Mouse (Mus musculus) neural tube, embryonic 14.5 days (tissue): Measurements from ENCODE around the gene Pigb. TPM values are rescaled to one million over a fixed set of nuclear protein-coding genes. Genes with fewer than 3 reads are reported as not detected.

ENCODE experiments used
- ATAC-seq: fragments of 200-750 bp; cut with Nextera tagmentation; 2 replicates; pipeline ENCODE4 v1.8.0; 2017; ENCODE audit warnings: low read depth, mild to moderate bottlenecking, moderate TSS enrichment, moderate library complexity
- H3K27ac ChIP-seq: fragments of 300-500 bp; sonication (generic); 2 replicates; pipeline ENCODE4 v1.5.1; 2014; ENCODE audit warnings: low read depth, mild to moderate bottlenecking, control low read depth, low read length, moderate library complexity, mixed read lengths
- H3K27me3 ChIP-seq: fragments of 300-500 bp; sonication (generic); 2 replicates; pipeline ENCODE4 v1.6.1; 2014; ENCODE audit warnings: low read length; ENCODE audit not compliant: control insufficient read depth, insufficient read depth
- H3K36me3 ChIP-seq: fragments of 300-500 bp; sonication (generic); 2 replicates; pipeline ENCODE4 v1.6.1; 2014; ENCODE audit warnings: low read length, mixed read lengths; ENCODE audit not compliant: control insufficient read depth, insufficient read depth
- H3K4me1 ChIP-seq: fragments of 300-500 bp; sonication (generic); 2 replicates; pipeline ENCODE4 v1.6.1; 2014; ENCODE audit warnings: low read length; ENCODE audit not compliant: control insufficient read depth, insufficient read depth
- H3K4me2 ChIP-seq: fragments of 300-500 bp; sonication (generic); 2 replicates; pipeline ENCODE4 v1.6.1; 2014; ENCODE audit warnings: mild to moderate bottlenecking, low read depth, low read length, control low read depth
- H3K4me3 ChIP-seq: fragments of 300-500 bp; sonication (generic); 2 replicates; pipeline ENCODE4 v1.5.1; 2014; ENCODE audit warnings: low read depth, low read length, control low read depth, mixed read lengths
- H3K9ac ChIP-seq: fragments of 300-500 bp; sonication (generic); replicated peaks from 2 replicates; pipeline ENCODE4 v1.6.1; 2014; ENCODE audit warnings: low read depth, mild to moderate bottlenecking, control low read depth, low read length, mixed read lengths
- H3K9me3 ChIP-seq: fragments of 300-500 bp; sonication (generic); 2 replicates; pipeline ENCODE4 v1.6.1; 2016; ENCODE audit warnings: low read length; ENCODE audit not compliant: control insufficient read depth
- WGBS: fragments of 180-500 bp; shearing (Covaris S2); extraction: QIAGEN DNeasy Blood & Tissue Kit; methylation state at CpG from one replicate; pipeline ENCODE4 v1.1.7; 2014; 5-methylcytosine and 5-hydroxymethylcytosine counted together
- polyA plus RNA-seq: library from polyadenylated mRNA; unstranded; fragments of >200 nt; fragmentation: Nextera tagmentation; extraction: Ambion mirVana; gene quantifications from 2 replicates; pipeline ENCODE4 v1.2.1, GENCODE M21; 2014

Gene Pigb
- polyA plus RNA-seq, 1 experiment from 2014 or later = 16.4 TPM

- Histone ChIP-seq H3K36me3 (peaks cover 6% of the 10 kb centered on the region), H3K4me3 (no peak overlapping the region), H3K9me3 (no peaks in the 10 kb centered on the region), H3K27me3 (no peaks in the 10 kb centered on the region), H3K4me1 (no peaks in the 10 kb centered on the region), H3K27ac (no peak overlapping the region), H3K4me2 (no peak overlapping the region), H3K9ac (no peak overlapping the region)
- ATAC-seq = no peak
- WGBS = 100% methylated on average over 1 of the region's 1 CpGs
Measured at GRCm38 (mm10) chr9:73033406-73033805, 6.8 kb downstream of the Pigb start.

- H3K9me3 ChIP-seq = no peaks in the 10 kb centered on the region
- ATAC-seq = no peak
- peaks cover 6% of the 10 kb centered on the region for H3K36me3 ChIP-seq
- H3K27me3 ChIP-seq = no peaks in the 10 kb centered on the region
- H3K4me2 ChIP-seq = no peak overlapping the region
- no peaks in the 10 kb centered on the region for H3K4me1 ChIP-seq
- H3K27ac ChIP-seq = no peak overlapping the region
- no peak overlapping the region for H3K4me3 ChIP-seq
- WGBS = 69% methylated on average over 4 of the region's 4 CpGs
- H3K9ac ChIP-seq = no peak overlapping the region
Measured at GRCm38 (mm10) chr9:73031421-73031820, 8.8 kb downstream of the Pigb start.

GRCm38 (mm10) chr9:73030443-73030842 is 9.7 kb downstream of the Pigb start:
- ATAC-seq = no peak
- peaks cover 6% of the 10 kb centered on the region; the same call in 1 of the 2 replicates for H3K36me3 ChIP-seq
- WGBS = 94% methylated on average over 1 of the region's 1 CpGs

GRCm38 (mm10) chr9:73025818-73026636 is 14.2 kb downstream of the Pigb start:
- Histone ChIP-seq H3K9me3 (no peaks in the 10 kb centered on the region), H3K27me3 (no peaks in the 10 kb centered on the region), H3K9ac (no peak overlapping the region), H3K36me3 (peaks cover 5% of the 10 kb centered on the region), H3K4me2 (peak overlapping the region; percentile 14; the same call in 1 of the 2 replicates), H3K4me1 (0 out of 2 replicates have a peak, but pooled peaks cover 2% of the 10 kb centered on the region), H3K27ac (no peak overlapping the region), H3K4me3 (no peak overlapping the region)
- WGBS = 25% methylated on average over 17 of the region's 17 CpGs
- peak; percentile 73 for ATAC-seq

More at GRCm38 (mm10) chr9:73030443-73030842, 9.7 kb downstream of the Pigb start:
- H3K4me1 ChIP-seq = 0 out of 2 replicates have a peak, but pooled peaks cover 2% of the 10 kb centered on the region
- no peak overlapping the region for H3K4me2 ChIP-seq
- H3K9me3 ChIP-seq = no peaks in the 10 kb centered on the region
- no peaks in the 10 kb centered on the region for H3K27me3 ChIP-seq
- no peak overlapping the region for H3K9ac ChIP-seq
- H3K4me3 ChIP-seq = no peak overlapping the region
- H3K27ac ChIP-seq = no peak overlapping the region

GRCm38 (mm10) chr9:73020566-73021097 is 19.5 kb downstream of the Pigb start:
- ATAC-seq = no peak
- H3K4me3 ChIP-seq = no peak overlapping the region
- H3K9me3 ChIP-seq = no peaks in the 10 kb centered on the region
- H3K4me2 ChIP-seq = no peak overlapping the region
- no peaks in the 10 kb centered on the region for H3K4me1 ChIP-seq
- no peaks in the 10 kb centered on the region for H3K27me3 ChIP-seq
- no peak overlapping the region for H3K27ac ChIP-seq
- peaks cover 33% of the 10 kb centered on the region for H3K36me3 ChIP-seq
- no peak overlapping the region for H3K9ac ChIP-seq
- WGBS = 92% methylated on average over 5 of the region's 5 CpGs

GRCm38 (mm10) chr9:73019841-73020240 is 20.3 kb downstream of the Pigb start:
- Histone ChIP-seq H3K4me2 (no peak overlapping the region), H3K27ac (no peak overlapping the region), H3K4me3 (no peak overlapping the region), H3K9ac (no peak overlapping the region), H3K36me3 (peaks cover 38% of the 10 kb centered on the region), H3K27me3 (no peaks in the 10 kb centered on the region), H3K4me1 (no peaks in the 10 kb centered on the region), H3K9me3 (no peaks in the 10 kb centered on the region)
- WGBS = 95% methylated on average over 10 of the region's 10 CpGs
- ATAC-seq = no peak

- H3K36me3 ChIP-seq = peaks cover 57% of the 10 kb centered on the region
- no peaks in the 10 kb centered on the region for H3K9me3 ChIP-seq
Measured at GRCm38 (mm10) chr9:73014724-73015123, 25.5 kb downstream of the Pigb start.

GRCm38 (mm10) chr9:73012629-73013028 is 27.5 kb downstream of the Pigb start:
- no peak overlapping the region for H3K9ac ChIP-seq
- peaks cover 54% of the 10 kb centered on the region for H3K36me3 ChIP-seq
- 94% methylated on average over 4 of the region's 4 CpGs for WGBS
- H3K4me2 ChIP-seq = no peak overlapping the region
- H3K4me1 ChIP-seq = no peaks in the 10 kb centered on the region
- no peak for ATAC-seq
- no peak overlapping the region for H3K27ac ChIP-seq
- H3K9me3 ChIP-seq = no peaks in the 10 kb centered on the region
- H3K4me3 ChIP-seq = no peak overlapping the region
- no peaks in the 10 kb centered on the region for H3K27me3 ChIP-seq

More at GRCm38 (mm10) chr9:73014724-73015123, 25.5 kb downstream of the Pigb start:
- Histone ChIP-seq H3K27ac (no peak overlapping the region), H3K9ac (no peak overlapping the region), H3K4me2 (no peak overlapping the region), H3K4me1 (no peaks in the 10 kb centered on the region), H3K4me3 (no peak overlapping the region), H3K27me3 (no peaks in the 10 kb centered on the region)
- no peak for ATAC-seq
- 92% methylated on average over 13 of the region's 13 CpGs for WGBS

- Histone ChIP-seq H3K36me3 (peaks cover 27% of the 10 kb centered on the region), H3K27ac (no peak overlapping the region), H3K27me3 (no peaks in the 10 kb centered on the region), H3K4me2 (no peak overlapping the region), H3K9ac (no peak overlapping the region), H3K4me3 (no peak overlapping the region), H3K4me1 (no peaks in the 10 kb centered on the region), H3K9me3 (no peaks in the 10 kb centered on the region)
- WGBS = 82% methylated on average over 3 of the region's 3 CpGs
- ATAC-seq = no peak
Measured at GRCm38 (mm10) chr9:73008384-73008783, 31.8 kb downstream of the Pigb start.
